Mouse (Mus musculus) liver, embryonic 14.5 days (tissue): ENCODE data around the gene Fscb.

ENCODE experiments used
- CTCF ChIP-seq: IDR thresholded peaks from 2 replicates; pipeline ENCODE4 v1.5.1; 2016; ENCODE audit warnings: antibody characterized with exemption, low read depth, control low read depth
- EP300 ChIP-seq: IDR thresholded peaks from 2 replicates; pipeline ENCODE4 v1.6.1; 2016; ENCODE audit warnings: antibody characterized with exemption, low read depth

GRCm38 (mm10) chr12:64455228-64455627, 19.3 kb downstream of the Fscb start:
- TF ChIP-seq CTCF: no peak
- TF ChIP-seq EP300: no peak
